Mouse (Mus musculus): ENCODE results near the gene Srrm4. TPM values are rescaled to one million over a fixed set of nuclear protein-coding genes. Genes with fewer than 3 reads are reported as not detected.

The Srrm4 gene
- polyA plus RNA-seq, 1 experiment from 2014 or later = 32.0 TPM

DNA sequence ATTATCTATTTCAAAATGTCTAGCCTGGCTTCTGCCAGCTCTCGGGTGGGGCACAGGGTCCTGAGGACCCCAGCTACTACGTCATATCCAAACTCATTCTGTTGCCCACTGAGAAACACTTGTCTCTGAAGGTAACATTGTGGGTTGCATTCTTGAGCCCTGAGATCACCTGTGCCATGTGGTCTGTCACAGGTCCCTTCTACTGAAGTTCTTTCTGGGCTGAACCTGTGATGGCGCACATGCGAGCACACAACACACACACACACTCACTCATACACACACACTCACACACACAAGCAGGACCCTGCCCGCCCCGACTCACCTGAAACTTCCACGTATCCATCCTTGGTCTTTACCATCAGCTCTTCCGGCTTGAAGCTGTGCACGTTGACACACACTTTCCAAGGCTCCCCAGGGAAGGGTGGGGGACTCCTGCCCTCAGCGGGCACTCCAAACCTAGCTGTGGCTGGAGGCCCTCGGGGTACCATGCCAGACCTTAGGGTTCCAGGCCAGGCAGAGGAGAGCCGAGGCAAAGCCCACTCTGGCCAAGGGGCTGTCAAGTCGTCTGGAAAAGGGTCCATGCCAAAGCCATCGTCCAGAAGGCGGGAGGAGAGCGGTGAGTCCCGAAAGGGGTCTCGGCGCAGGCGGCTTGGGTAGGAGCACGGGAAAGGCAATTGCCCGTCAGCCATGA, 169.7 kb downstream of the Srrm4 start:
- H3K4me2 ChIP-seq (replicated peaks; ENCODE audit: low read depth, low read length) = peak overlapping the region; percentile 43
- H3K9me3 ChIP-seq (ENCODE audit: control insufficient read depth, low read length) = no peaks in the 10 kb centered on the region
- WGBS = 61% methylated on average over 22 of the region's 22 CpGs
- 0 out of 2 replicates have a peak overlapping the region, but pooled peaks have one; percentile 21 for H3K4me3 ChIP-seq (ENCODE audit: low read depth, low read length)
- no peaks in the 10 kb centered on the region for H3K27me3 ChIP-seq (ENCODE audit: control insufficient read depth, insufficient read depth, low read length)
- 0 out of 2 replicates have a peak overlapping the region, but pooled peaks have one; percentile 42 for H3K9ac ChIP-seq (ENCODE audit: low read depth, low read length)
- H3K27ac ChIP-seq (ENCODE audit: low read depth, low read length) = no peak overlapping the region
- no peak for DNase-seq (ENCODE audit: low spot score)
- peaks cover 11% of the 10 kb centered on the region; the same call in 1 of the 2 replicates for H3K4me1 ChIP-seq (replicated peaks; ENCODE audit: control insufficient read depth, insufficient read depth, low read length)
- no peak for ATAC-seq (ENCODE audit: low FRiP score)
- no peaks in the 10 kb centered on the region for H3K36me3 ChIP-seq (ENCODE audit: control insufficient read depth, insufficient read depth, low read length)

GRCm38 (mm10) chr5:116420759-116421225, 170.8 kb downstream of the Srrm4 start:
- ATAC-seq (ENCODE audit: low FRiP score) (peak; percentile 54; the same call in 1 of the 2 replicates), DNase-seq (ENCODE audit: low spot score) (no peak)
- H3K27ac ChIP-seq (ENCODE audit: low read depth, low read length) = 0 out of 2 replicates have a peak overlapping the region, but pooled peaks have one; percentile 27
- H3K9me3 ChIP-seq (ENCODE audit: control insufficient read depth, low read length) = no peaks in the 10 kb centered on the region
- H3K27me3 ChIP-seq (ENCODE audit: control insufficient read depth, insufficient read depth, low read length) = no peaks in the 10 kb centered on the region
- H3K36me3 ChIP-seq (ENCODE audit: control insufficient read depth, insufficient read depth, low read length) = no peaks in the 10 kb centered on the region
- 6% methylated on average over 6 of the region's 6 CpGs for WGBS
- H3K9ac ChIP-seq (ENCODE audit: low read depth, low read length) = no peak overlapping the region
- no peak overlapping the region for H3K4me2 ChIP-seq (replicated peaks; ENCODE audit: low read depth, low read length)
- no peak overlapping the region for H3K4me3 ChIP-seq (ENCODE audit: low read depth, low read length)
- H3K4me1 ChIP-seq (replicated peaks; ENCODE audit: control insufficient read depth, insufficient read depth, low read length) = peaks cover 11% of the 10 kb centered on the region; the same call in 1 of the 2 replicates

- Histone ChIP-seq H3K4me1 (replicated peaks; ENCODE audit: control insufficient read depth, insufficient read depth, low read length) (peaks cover 9% of the 10 kb centered on the region; the same call in 1 of the 2 replicates), H3K9me3 (ENCODE audit: control insufficient read depth, low read length) (no peaks in the 10 kb centered on the region), H3K27me3 (ENCODE audit: control insufficient read depth, insufficient read depth, low read length) (no peaks in the 10 kb centered on the region), H3K36me3 (ENCODE audit: control insufficient read depth, insufficient read depth, low read length) (no peaks in the 10 kb centered on the region), H3K4me3 (ENCODE audit: low read depth, low read length) (no peak overlapping the region), H3K27ac (ENCODE audit: low read depth, low read length) (no peak overlapping the region), H3K9ac (ENCODE audit: low read depth, low read length) (no peak overlapping the region), H3K4me2 (replicated peaks; ENCODE audit: low read depth, low read length) (no peak overlapping the region)
- DNase-seq (ENCODE audit: low spot score) = no peak
- 86% methylated on average over 1 of the region's 1 CpGs for WGBS
- ATAC-seq (ENCODE audit: low FRiP score) = no peak
Observed at GRCm38 (mm10) chr5:116420213-116420612, 171.4 kb downstream of the Srrm4 start.

GRCm38 (mm10) chr5:116419322-116420045, 172.1 kb downstream of the Srrm4 start:
- no peak overlapping the region for H3K4me3 ChIP-seq (ENCODE audit: low read depth, low read length)
- no peaks in the 10 kb centered on the region for H3K9me3 ChIP-seq (ENCODE audit: control insufficient read depth, low read length)
- no peak overlapping the region for H3K9ac ChIP-seq (ENCODE audit: low read depth, low read length)
- H3K4me1 ChIP-seq (replicated peaks; ENCODE audit: control insufficient read depth, insufficient read depth, low read length) = peaks cover 8% of the 10 kb centered on the region; the same call in 1 of the 2 replicates
- H3K4me2 ChIP-seq (replicated peaks; ENCODE audit: low read depth, low read length) = no peak overlapping the region
- no peaks in the 10 kb centered on the region for H3K27me3 ChIP-seq (ENCODE audit: control insufficient read depth, insufficient read depth, low read length)
- 62% methylated on average over 6 of the region's 6 CpGs for WGBS
- H3K36me3 ChIP-seq (ENCODE audit: control insufficient read depth, insufficient read depth, low read length) = no peaks in the 10 kb centered on the region
- DNase-seq (ENCODE audit: low spot score) (no peak), ATAC-seq (ENCODE audit: low FRiP score) (no peak)
- H3K27ac ChIP-seq (ENCODE audit: low read depth, low read length) = no peak overlapping the region

- no peak overlapping the region for H3K4me3 ChIP-seq (ENCODE audit: low read depth, low read length)
Observed at GRCm38 (mm10) chr5:116416208-116416607, 175.4 kb downstream of the Srrm4 start.

DNA sequence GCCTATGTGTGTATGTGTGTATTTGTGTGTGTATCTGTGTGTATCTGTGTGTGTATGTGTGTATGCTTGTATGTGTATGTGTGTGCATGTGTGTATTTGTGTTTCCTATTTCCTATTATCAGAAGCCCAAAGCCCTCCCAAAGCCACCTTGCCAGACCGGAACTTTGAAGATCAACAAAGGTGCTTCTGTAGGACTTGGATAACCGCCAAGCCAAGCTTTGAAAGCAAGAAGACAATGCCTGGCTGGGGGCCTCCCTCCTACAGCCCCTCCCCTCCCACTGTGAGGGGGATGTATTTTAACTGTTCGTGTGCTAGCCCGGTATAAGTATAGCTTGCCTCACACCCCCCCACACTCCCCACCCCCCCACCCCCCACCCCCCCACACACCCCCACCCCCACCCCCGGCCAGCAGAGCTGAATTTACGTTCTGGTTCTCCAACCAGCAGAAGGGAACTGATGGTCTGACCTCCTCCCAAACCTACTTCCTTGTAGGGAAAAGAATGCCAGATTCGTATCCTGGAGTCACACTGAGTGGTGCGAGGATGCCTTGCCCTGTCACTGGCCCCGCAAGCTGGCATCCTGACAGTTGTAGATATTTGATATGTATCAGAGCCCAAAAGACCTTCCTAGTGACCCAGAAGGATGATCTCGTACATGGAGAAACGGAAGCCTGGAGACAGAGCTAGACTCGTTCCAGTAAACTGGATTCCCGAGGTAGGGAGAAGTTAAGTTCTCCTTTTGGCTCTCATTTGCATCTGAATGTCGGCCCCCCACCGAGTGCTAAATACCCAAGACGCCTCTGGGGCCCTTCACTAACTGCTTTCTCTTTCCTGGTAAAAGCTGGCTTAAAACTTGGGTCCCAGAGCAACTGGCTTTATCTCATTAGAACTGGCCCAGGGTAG, 181.7 kb downstream of the Srrm4 start:
- Histone ChIP-seq H3K36me3 (ENCODE audit: control insufficient read depth, insufficient read depth, low read length) (no peaks in the 10 kb centered on the region), H3K4me3 (ENCODE audit: low read depth, low read length) (no peak overlapping the region), H3K9me3 (ENCODE audit: control insufficient read depth, low read length) (no peaks in the 10 kb centered on the region), H3K27me3 (ENCODE audit: control insufficient read depth, insufficient read depth, low read length) (no peaks in the 10 kb centered on the region), H3K27ac (ENCODE audit: low read depth, low read length) (no peak overlapping the region), H3K4me2 (replicated peaks; ENCODE audit: low read depth, low read length) (0 out of 2 replicates have a peak overlapping the region, but pooled peaks have one; percentile 11), H3K9ac (ENCODE audit: low read depth, low read length) (no peak overlapping the region), H3K4me1 (replicated peaks; ENCODE audit: control insufficient read depth, insufficient read depth, low read length) (no peaks in the 10 kb centered on the region; the same call in 1 of the 2 replicates)
- DNase-seq (ENCODE audit: low spot score) (peak; percentile 54), ATAC-seq (ENCODE audit: low FRiP score) (0 out of 2 replicates have a peak, but pooled peaks have one; percentile 19)
- WGBS = 2% methylated on average over 16 of the region's 16 CpGs

More at GRCm38 (mm10) chr5:116416208-116416607, 175.4 kb downstream of the Srrm4 start:
- H3K9me3 ChIP-seq (ENCODE audit: control insufficient read depth, low read length) = no peaks in the 10 kb centered on the region
- ATAC-seq (ENCODE audit: low FRiP score) (no peak), DNase-seq (ENCODE audit: low spot score) (no peak)
- WGBS = 42% methylated on average over 5 of the region's 5 CpGs
- H3K4me1 ChIP-seq (replicated peaks; ENCODE audit: control insufficient read depth, insufficient read depth, low read length) = no peaks in the 10 kb centered on the region
- H3K4me2 ChIP-seq (replicated peaks; ENCODE audit: low read depth, low read length) = no peak overlapping the region
- no peak overlapping the region for H3K9ac ChIP-seq (ENCODE audit: low read depth, low read length)
- no peaks in the 10 kb centered on the region for H3K27me3 ChIP-seq (ENCODE audit: control insufficient read depth, insufficient read depth, low read length)
- no peaks in the 10 kb centered on the region for H3K36me3 ChIP-seq (ENCODE audit: control insufficient read depth, insufficient read depth, low read length)
- H3K27ac ChIP-seq (ENCODE audit: low read depth, low read length) = no peak overlapping the region

- Histone ChIP-seq H3K4me2 (replicated peaks; ENCODE audit: low read depth, low read length) (no peak overlapping the region), H3K9me3 (ENCODE audit: control insufficient read depth, low read length) (no peaks in the 10 kb centered on the region), H3K4me1 (replicated peaks; ENCODE audit: control insufficient read depth, insufficient read depth, low read length) (no peaks in the 10 kb centered on the region; the same call in 1 of the 2 replicates), H3K27me3 (ENCODE audit: control insufficient read depth, insufficient read depth, low read length) (no peaks in the 10 kb centered on the region), H3K9ac (ENCODE audit: low read depth, low read length) (no peak overlapping the region), H3K36me3 (ENCODE audit: control insufficient read depth, insufficient read depth, low read length) (no peaks in the 10 kb centered on the region), H3K27ac (ENCODE audit: low read depth, low read length) (no peak overlapping the region), H3K4me3 (ENCODE audit: low read depth, low read length) (no peak overlapping the region)
- peak; percentile 30 for DNase-seq (ENCODE audit: low spot score)
- no peak for ATAC-seq (ENCODE audit: low FRiP score)
- 57% methylated on average over 9 of the region's 9 CpGs for WGBS
Observed at GRCm38 (mm10) chr5:116408965-116409364, 182.7 kb downstream of the Srrm4 start.

- Histone ChIP-seq H3K4me3 (ENCODE audit: low read depth, low read length) (no peak overlapping the region), H3K4me1 (replicated peaks; ENCODE audit: control insufficient read depth, insufficient read depth, low read length) (no peaks in the 10 kb centered on the region; the same call in 1 of the 2 replicates), H3K9ac (ENCODE audit: low read depth, low read length) (no peak overlapping the region), H3K27ac (ENCODE audit: low read depth, low read length) (no peak overlapping the region), H3K27me3 (ENCODE audit: control insufficient read depth, insufficient read depth, low read length) (no peaks in the 10 kb centered on the region), H3K9me3 (ENCODE audit: control insufficient read depth, low read length) (no peaks in the 10 kb centered on the region), H3K4me2 (replicated peaks; ENCODE audit: low read depth, low read length) (no peak overlapping the region), H3K36me3 (ENCODE audit: control insufficient read depth, insufficient read depth, low read length) (no peaks in the 10 kb centered on the region)
- ATAC-seq (ENCODE audit: low FRiP score) (no peak), DNase-seq (ENCODE audit: low spot score) (no peak)
- 44% methylated on average over 6 of the region's 6 CpGs for WGBS
Observed at GRCm38 (mm10) chr5:116407936-116408335, 183.7 kb downstream of the Srrm4 start.
